Mouse (Mus musculus) testis, postnatal 10 days (tissue): Measurements from ENCODE around the gene Ankrd37.

Source experiments
- DNase-seq: peaks from one replicate; pipeline ENCODE4 v3.0.0; 2021; ENCODE audit warnings: low spot score

Ankrd37 gene

DNA sequence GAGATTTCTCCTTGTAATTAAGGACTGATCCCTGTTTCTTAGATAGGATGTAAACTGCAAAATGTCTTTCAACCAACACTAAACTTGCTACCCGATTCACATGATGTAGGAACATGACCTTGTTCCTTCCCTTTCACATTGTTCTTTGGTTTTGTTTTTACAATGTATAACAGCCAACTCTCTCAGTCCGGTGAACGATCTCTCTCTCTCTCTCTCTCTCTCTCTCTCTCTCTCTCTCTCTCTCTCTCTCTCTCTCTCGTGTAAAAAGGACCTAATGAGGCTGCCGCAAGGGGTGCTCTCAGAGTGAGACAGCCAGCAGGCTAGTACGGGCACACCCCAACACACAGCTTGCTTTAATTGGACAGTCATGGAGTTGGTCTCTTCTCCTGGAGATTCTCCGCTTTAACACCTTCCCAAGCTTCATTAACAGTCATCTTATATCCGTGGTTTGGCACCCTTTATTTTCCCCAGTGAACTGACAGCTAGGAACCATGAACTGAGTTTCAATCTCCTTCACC, 31.5 kb downstream of the Ankrd37 start:
- no peak for DNase-seq

DNA sequence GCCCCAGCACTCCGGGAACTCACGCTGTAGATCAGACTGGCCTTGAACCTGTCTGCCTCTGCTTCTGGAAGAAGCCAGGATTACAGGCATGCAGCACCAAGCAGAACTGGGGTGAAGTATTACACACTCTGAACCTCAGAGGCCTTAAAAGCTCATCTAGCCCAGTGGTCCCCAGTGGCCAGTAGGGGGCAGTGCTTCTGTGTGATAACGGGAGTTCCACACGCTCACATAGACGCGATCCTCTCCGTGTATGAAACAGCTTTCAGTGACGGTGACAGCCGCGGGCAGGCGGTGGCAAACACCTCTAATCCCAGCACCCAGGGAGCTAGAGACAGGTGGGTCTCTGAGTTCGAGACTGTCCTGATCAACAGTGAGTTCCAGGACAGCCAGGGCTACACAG, 34.6 kb downstream of the Ankrd37 start:
- DNase-seq: no peak

DNA sequence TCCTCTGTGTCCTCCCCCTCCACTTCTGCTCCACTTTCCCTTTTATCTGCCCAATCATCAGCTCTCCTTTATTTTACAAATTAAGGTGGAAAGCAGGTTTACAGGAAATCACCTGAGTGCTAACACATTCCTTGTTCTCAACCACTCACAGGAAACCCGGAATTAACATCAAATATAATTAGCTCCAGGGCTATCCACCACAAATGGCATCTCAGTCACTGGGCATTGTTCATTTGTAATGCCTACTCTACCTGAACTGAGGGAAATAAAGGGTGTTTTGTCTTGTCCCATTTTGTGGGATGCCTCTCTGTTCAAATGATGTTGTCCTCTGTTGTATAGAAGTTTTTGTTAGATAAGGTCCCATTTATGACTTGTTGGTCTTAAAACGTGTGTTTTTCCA, 54.9 kb downstream of the Ankrd37 start:
- DNase-seq: no peak
